Mouse (Mus musculus) heart, adult 18-20 months (tissue): ENCODE data around the gene Cdk5rap2. TPM values are rescaled to one million over a fixed set of nuclear protein-coding genes. Genes with fewer than 3 reads are reported as not detected.
A peak's percentile ranks its signal among the peaks of the same experiment; 100 is the strongest.

Source experiments
- DNase-seq, 2 experiments: peaks; one replicate each; pipeline ENCODE4 v3.0.0; 2021 to 2022; ENCODE audit warnings: mixed read lengths in 1 of 2
- total RNA-seq, 2 experiments: library from RNA; stranded (reverse); gene quantifications; 2 replicates each; pipeline ENCODE4 v1.2.3; 2021

Gene Cdk5rap2
- total RNA-seq, 2 experiments from 2014 or later: 4.2 to 5.5 TPM

DNA sequence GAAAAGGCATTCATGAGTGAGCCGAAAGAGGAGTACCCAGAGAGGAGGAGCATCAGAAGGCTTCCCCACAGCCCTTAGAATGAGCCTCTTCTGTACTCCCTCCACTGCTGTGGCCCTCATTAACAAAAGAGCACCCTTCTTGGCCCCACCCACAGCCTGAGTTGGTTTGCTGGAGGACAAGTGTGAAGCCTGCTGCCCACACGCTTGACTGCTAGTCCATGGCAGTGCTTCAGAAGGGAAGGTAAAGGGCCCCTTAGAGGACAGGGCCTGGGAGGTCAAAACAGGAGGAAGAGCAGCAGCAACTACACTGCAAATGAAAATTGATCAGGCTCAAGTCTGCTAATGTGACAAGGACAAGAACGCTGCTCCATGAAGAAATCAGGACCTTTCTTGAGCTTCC is 56.6 kb downstream of the Cdk5rap2 start:
- DNase-seq: no peak

- no peak for DNase-seq
Measured at GRCm38 (mm10) chr4:70335444-70336144, 74.6 kb downstream of the Cdk5rap2 start.

DNA sequence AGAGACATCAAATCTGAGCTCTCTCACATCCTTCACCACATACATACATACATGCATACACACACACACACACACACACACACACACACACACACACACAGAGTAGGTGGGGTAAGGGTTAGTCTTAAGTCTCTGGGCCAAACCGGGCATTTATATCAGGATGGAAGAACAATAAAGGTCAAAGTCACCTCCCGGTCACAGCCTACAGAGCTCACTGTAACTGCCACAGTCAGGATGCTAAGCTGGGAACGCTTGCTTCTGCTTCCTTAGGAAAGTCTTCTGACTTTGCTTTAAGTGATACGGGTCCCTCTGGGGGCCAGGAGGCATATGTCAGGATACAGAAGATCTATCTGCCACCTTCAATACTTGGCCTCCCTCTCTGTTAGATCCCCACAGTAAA is 75.2 kb downstream of the Cdk5rap2 start:
- DNase-seq: no peak

GRCm38 (mm10) chr4:70332981-70333380 is 77.3 kb downstream of the Cdk5rap2 start:
- DNase-seq: no peak

- no peak for DNase-seq
Measured at GRCm38 (mm10) chr4:70332576-70332975, 77.7 kb downstream of the Cdk5rap2 start.

GRCm38 (mm10) chr4:70331181-70331580 is 79.1 kb downstream of the Cdk5rap2 start:
- DNase-seq: no peak

DNA sequence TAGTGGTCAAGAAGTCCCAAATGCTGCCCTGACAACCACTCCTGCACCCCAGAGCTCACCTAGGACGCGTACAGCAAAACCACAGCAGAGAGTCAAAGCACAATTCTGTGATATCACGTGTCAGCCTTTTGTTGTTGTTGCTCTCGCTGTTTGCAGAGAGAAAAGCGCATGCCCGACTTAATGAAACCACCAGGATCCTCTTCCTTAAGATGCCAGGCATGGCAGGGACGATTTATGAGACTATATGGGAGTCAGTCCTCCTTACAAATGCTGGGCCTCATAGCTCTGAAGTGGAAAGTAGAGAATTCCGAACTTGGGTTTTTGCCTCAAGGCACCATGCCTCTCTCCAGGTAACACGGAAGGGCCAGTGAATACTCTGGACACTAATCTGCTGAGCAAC is 82.2 kb downstream of the Cdk5rap2 start:
- DNase-seq: no peak

DNA sequence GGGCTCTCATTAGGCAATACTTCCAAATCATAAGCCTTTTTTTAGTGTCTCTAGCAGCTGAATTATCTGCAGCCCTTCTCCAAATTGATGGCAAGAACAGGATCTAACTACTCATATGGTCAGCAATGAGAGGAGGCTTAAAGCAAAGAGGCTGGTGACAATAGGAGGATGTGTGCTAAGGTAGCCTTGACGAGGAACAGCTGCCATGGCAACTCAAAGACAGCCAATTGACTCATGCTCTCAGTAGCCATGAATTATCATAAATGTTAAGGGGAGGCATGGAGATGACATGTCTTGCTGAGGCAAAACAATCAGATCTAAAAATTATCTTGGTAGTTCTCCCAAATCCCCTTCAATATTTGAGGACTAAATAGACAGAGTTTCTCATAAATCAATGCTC is 82.8 kb downstream of the Cdk5rap2 start:
- no peak for DNase-seq

- DNase-seq: no peak
Measured at GRCm38 (mm10) chr4:70321586-70321985, 88.7 kb downstream of the Cdk5rap2 start.

GRCm38 (mm10) chr4:70312170-70312569 is 98.1 kb downstream of the Cdk5rap2 start:
- no peak for DNase-seq

- peak; percentile 6 to 10 for DNase-seq
Measured at GRCm38 (mm10) chr4:70311530-70311929, 98.7 kb downstream of the Cdk5rap2 start.

GRCm38 (mm10) chr4:70307230-70307629 is 103.0 kb downstream of the Cdk5rap2 start:
- peak; percentile 56 to 82 for DNase-seq

DNA sequence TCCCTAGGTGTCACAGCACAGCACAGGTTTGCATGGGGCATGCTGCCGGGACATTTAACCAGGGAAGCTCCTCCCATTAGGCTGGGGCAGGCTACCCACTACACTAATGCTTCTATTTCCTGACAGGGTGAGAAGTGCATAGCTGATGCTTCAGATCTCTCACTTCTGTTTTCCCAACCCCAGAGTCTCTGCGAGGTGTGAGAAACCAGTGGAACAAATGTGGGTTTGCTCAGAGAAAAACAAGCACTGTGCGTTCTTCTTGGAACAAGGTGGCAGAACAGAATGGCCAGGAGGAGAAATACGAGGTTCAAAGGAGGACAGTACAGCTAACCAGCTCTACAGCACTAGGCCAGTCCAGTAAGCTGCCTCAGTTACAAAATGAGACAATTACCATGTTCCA is 106.4 kb downstream of the Cdk5rap2 start:
- no peak for DNase-seq

- DNase-seq: no peak
Measured at GRCm38 (mm10) chr4:70301187-70301586, 109.1 kb downstream of the Cdk5rap2 start.

GRCm38 (mm10) chr4:70289361-70289760 is 120.9 kb downstream of the Cdk5rap2 start:
- no peak for DNase-seq

DNA sequence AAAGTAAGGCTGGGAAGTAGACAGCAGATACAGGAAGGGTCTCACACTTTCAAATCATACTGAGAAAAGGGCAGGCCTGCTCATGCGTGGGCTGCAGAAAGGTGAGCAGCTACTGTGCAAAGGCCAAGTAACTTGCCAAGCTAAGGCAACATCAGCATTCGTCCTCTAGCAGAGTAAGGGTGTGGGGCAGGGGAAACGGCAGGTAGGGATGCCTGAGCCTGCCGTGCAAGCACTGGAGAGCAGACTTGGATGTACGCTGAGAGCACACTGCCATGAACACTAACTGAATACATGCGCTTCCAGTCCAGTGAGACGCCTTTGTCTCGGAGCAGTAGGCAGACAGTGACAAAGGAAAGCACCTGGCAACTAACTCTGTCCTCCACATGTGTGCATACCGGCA is 127.1 kb downstream of the Cdk5rap2 start:
- DNase-seq: no peak

DNA sequence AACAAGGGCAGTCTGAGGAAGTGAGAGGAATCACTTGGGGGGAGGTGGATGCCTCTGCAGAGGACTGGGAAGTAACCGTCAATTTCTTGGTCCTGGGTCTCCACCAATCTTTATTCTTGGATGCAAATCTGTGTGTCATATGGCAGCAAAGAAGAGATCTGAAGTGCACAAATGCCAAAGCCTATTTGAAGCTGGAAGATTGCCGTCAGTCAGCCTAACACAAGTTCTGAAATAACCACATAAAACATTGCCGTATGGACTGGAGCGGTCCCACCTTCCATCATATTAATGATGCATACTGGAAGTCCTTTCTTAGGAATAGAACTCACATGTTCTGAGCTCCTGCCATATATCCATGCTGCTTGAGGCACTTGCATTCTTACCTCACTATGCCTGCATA is 131.4 kb downstream of the Cdk5rap2 start:
- DNase-seq: no peak

- DNase-seq: no peak
Measured at GRCm38 (mm10) chr4:70278057-70278456, 132.2 kb downstream of the Cdk5rap2 start.

DNA sequence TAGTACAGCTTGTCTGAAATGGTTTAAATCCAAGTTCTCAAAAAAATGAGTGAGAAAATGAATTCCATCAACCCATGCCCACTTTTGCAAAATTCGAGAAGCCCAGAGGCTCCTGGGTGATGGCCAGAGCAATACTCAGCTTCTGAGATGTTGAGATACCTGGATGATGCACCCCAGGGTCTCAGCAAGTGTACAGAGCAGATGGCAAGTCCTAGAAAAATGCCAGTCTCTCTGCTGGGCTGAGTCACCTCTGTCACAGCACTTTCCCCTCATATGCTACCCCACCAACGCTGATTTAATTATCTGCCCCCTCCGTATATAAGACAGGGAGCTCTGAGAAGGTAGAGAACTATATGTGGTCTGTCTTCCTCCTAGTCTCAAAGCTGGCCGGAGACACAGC is 137.3 kb downstream of the Cdk5rap2 start:
- no peak for DNase-seq

- DNase-seq: no peak
Measured at GRCm38 (mm10) chr4:70272527-70272926, 137.7 kb downstream of the Cdk5rap2 start.

- DNase-seq: no peak
Measured at GRCm38 (mm10) chr4:70267213-70267906, 142.9 kb downstream of the Cdk5rap2 start.

DNA sequence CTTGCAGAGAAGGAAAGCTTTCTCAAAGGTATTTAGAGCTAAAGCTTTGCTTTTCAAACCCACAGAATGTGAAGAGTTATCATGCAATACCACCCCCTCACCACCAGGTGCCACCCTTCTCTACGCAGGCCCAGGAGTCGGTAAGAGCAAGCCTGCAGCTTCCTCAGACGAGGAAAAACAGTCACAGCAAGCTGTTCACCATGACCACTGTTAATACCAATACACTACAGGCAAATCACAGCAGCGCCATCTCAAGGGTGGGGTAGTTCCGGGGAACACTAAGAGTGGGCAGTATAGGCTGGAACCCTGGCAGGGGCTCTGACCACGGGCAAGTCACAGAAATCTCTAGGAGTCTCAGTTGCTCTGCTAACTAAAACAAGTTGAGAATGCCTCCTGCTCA is 145.0 kb downstream of the Cdk5rap2 start:
- DNase-seq: peak; percentile 15 to 53

GRCm38 (mm10) chr4:70262850-70263249 is 147.4 kb downstream of the Cdk5rap2 start:
- DNase-seq: peak in 1 of 2 experiments; percentile 21

DNA sequence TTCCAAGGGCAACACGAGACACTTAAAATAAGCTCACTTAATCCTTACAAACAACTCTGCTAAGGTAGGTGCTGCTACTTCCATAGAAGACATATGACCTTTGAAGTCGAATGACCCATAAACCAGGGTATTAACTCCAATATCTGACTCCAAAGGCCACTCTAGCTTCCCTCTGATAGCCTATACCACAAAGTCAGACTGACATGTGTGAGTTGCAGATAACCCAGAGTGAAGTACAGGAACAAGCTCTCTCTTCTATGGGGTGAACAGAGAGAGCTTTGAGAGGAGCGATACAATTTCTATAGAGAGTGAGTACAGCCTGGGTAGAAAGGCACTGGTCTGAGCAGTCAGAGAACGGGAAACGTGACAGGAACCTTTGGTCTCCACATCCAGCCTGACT is 148.9 kb downstream of the Cdk5rap2 start:
- DNase-seq: no peak
